Mouse (Mus musculus) midbrain, embryonic 13.5 days (tissue): ENCODE measurements around the gene Cd28. TPM values are rescaled to one million over a fixed set of nuclear protein-coding genes. Genes with fewer than 3 reads are reported as not detected.

Experiments used
- polyA plus RNA-seq: library from polyadenylated mRNA; unstranded; fragments of >200 nt; fragmentation: Nextera tagmentation; extraction: Ambion mirVana; gene quantifications from 2 replicates; pipeline ENCODE4 v1.2.1, GENCODE M21; 2015

Cd28 gene
- polyA plus RNA-seq, 1 experiment from 2014 or later, result 0.16 TPM

Other genes with a start within 250 kb of the Cd28 start
- 22.3 and 23.4 TPM in 2 replicates for gene Raph1, start 149.7 kb upstream of the Cd28 start, polyA plus RNA-seq
- not detected in 2 replicates for gene Ctla4, start 170.2 kb downstream of the Cd28 start, polyA plus RNA-seq